Mouse (Mus musculus): ENCODE measurements around the gene Ptges3l. TPM values are rescaled to one million over a fixed set of nuclear protein-coding genes. Genes with fewer than 3 reads are reported as not detected.
"Not testable (repeated sequence)": the region's sequence is repeated elsewhere in the genome, so short reads cannot be mapped to it uniquely, and the experiment has no call there.

The Ptges3l gene
- polyA plus RNA-seq, 1 experiment from 2014 or later = 2.5 TPM

GRCm38 (mm10) chr11:101415306-101415705, 9.8 kb downstream of the Ptges3l start:
- Histone ChIP-seq H3K4me1 (peaks cover 8% of the 10 kb centered on the region), H3K36me3 (replicated peaks) (peaks cover 37% of the 10 kb centered on the region), H3K9ac (no peak overlapping the region), H3K9me3 (no peaks in the 10 kb centered on the region), H3K4me3 (replicated peaks) (no peak overlapping the region), H3K27me3 (no peaks in the 10 kb centered on the region), H3K27ac (no peak overlapping the region), H3K4me2 (no peak overlapping the region)
- WGBS = 90% methylated on average over 2 of the region's 2 CpGs
- ATAC-seq (ENCODE audit: low FRiP score) = no peak

GRCm38 (mm10) chr11:101395110-101395509, 30.0 kb downstream of the Ptges3l start:
- Histone ChIP-seq H3K4me1 (no peaks in the 10 kb centered on the region), H3K4me3 (replicated peaks) (no peak overlapping the region), H3K9me3 (no peaks in the 10 kb centered on the region), H3K36me3 (replicated peaks) (no peaks in the 10 kb centered on the region), H3K4me2 (no peak overlapping the region), H3K27ac (no peak overlapping the region), H3K9ac (no peak overlapping the region), H3K27me3 (peaks cover 2% of the 10 kb centered on the region; the same call in 1 of the 2 replicates)
- 7% methylated on average over 8 of the region's 8 CpGs for WGBS
- ATAC-seq (ENCODE audit: low FRiP score) = no peak

- WGBS = 5% methylated on average over 4 of the region's 4 CpGs
- Histone ChIP-seq H3K4me3 (replicated peaks) (no peak overlapping the region), H3K9ac (no peak overlapping the region)
Measured at GRCm38 (mm10) chr11:101381817-101382216, 43.3 kb downstream of the Ptges3l start.

GRCm38 (mm10) chr11:101378926-101379325, 46.2 kb downstream of the Ptges3l start:
- whole genome bisulfite sequencing = 80% methylated on average over 6 of the region's 6 CpGs
- H3K27me3 ChIP-seq = no peaks in the 10 kb centered on the region
- H3K4me2 ChIP-seq = no peak overlapping the region
- ATAC-seq (ENCODE audit: low FRiP score) = no peak
- H3K4me3 ChIP-seq (replicated peaks) = no peak overlapping the region
- H3K9ac ChIP-seq = no peak overlapping the region
- H3K27ac ChIP-seq = no peak overlapping the region
- H3K9me3 ChIP-seq = no peaks in the 10 kb centered on the region
- no peaks in the 10 kb centered on the region for H3K36me3 ChIP-seq (replicated peaks)
- H3K4me1 ChIP-seq = peaks cover 4% of the 10 kb centered on the region; the same call in 1 of the 2 replicates

More at GRCm38 (mm10) chr11:101381817-101382216, 43.3 kb downstream of the Ptges3l start:
- Histone ChIP-seq H3K4me2 (no peak overlapping the region), H3K36me3 (replicated peaks) (no peaks in the 10 kb centered on the region), H3K9me3 (no peaks in the 10 kb centered on the region), H3K27ac (no peak overlapping the region), H3K4me1 (peaks cover 4% of the 10 kb centered on the region; the same call in 1 of the 2 replicates), H3K27me3 (no peaks in the 10 kb centered on the region)
- ATAC-seq (ENCODE audit: low FRiP score) = no peak

GRCm38 (mm10) chr11:101378196-101378595, 46.9 kb downstream of the Ptges3l start:
- H3K4me2 ChIP-seq; H3K27me3 ChIP-seq; H3K9me3 ChIP-seq; H3K36me3 ChIP-seq (replicated peaks); H3K27ac ChIP-seq; H3K9ac ChIP-seq; H3K4me1 ChIP-seq; ATAC-seq (ENCODE audit: low FRiP score); H3K4me3 ChIP-seq (replicated peaks): not testable (repeated sequence)
- 91% methylated on average over 8 of the region's 8 CpGs for WGBS

- ATAC-seq (ENCODE audit: low FRiP score) = no peak
- Histone ChIP-seq H3K27ac (no peak overlapping the region), H3K36me3 (replicated peaks) (no peaks in the 10 kb centered on the region), H3K4me2 (no peak overlapping the region), H3K9ac (no peak overlapping the region), H3K4me1 (no peaks in the 10 kb centered on the region), H3K27me3 (no peaks in the 10 kb centered on the region), H3K9me3 (no peaks in the 10 kb centered on the region), H3K4me3 (replicated peaks) (no peak overlapping the region)
- 63% methylated on average over 7 of the region's 7 CpGs for WGBS
Measured at GRCm38 (mm10) chr11:101374421-101374938, 50.7 kb downstream of the Ptges3l start.

GRCm38 (mm10) chr11:101370141-101370540, 55.0 kb downstream of the Ptges3l start:
- no peaks in the 10 kb centered on the region for H3K4me1 ChIP-seq
- H3K4me2 ChIP-seq = no peak overlapping the region
- no peaks in the 10 kb centered on the region for H3K27me3 ChIP-seq
- no peak overlapping the region for H3K4me3 ChIP-seq (replicated peaks)
- H3K9ac ChIP-seq = no peak overlapping the region
- H3K9me3 ChIP-seq = no peaks in the 10 kb centered on the region
- H3K27ac ChIP-seq = no peak overlapping the region
- WGBS = 80% methylated on average over 5 of the region's 5 CpGs
- ATAC-seq (ENCODE audit: low FRiP score) = no peak
- H3K36me3 ChIP-seq (replicated peaks) = no peaks in the 10 kb centered on the region

Small RNAs within 50 kb of the gene (microRNA-seq; reads per million reads assigned to microRNA genes)
- gene Mir6929 = not detected

Other genes starting within 250 kb of the Ptges3l start
- 0.10 TPM in 1 of 2 replicates, not detected in the other for gene Ccr10, start 249.9 kb downstream of the Ptges3l start, polyA plus RNA-seq (2016; fragmentation: Nextera tagmentation; extraction: Ambion mirVana)
- gene Ezh1, start 198.9 kb downstream of the Ptges3l start, polyA plus RNA-seq (2016; fragmentation: Nextera tagmentation; extraction: Ambion mirVana) = 11.1 and 12.5 TPM in 2 replicates
- 43.7 and 49.6 TPM in 2 replicates for gene Ramp2, start 179.3 kb downstream of the Ptges3l start, polyA plus RNA-seq (2016; fragmentation: Nextera tagmentation; extraction: Ambion mirVana)
- 90.4 and 93.1 TPM in 2 replicates for gene Vps25, start 171.6 kb downstream of the Ptges3l start, polyA plus RNA-seq (2016; fragmentation: Nextera tagmentation; extraction: Ambion mirVana)
- gene Wnk4, start 164.8 kb downstream of the Ptges3l start, polyA plus RNA-seq (2016; fragmentation: Nextera tagmentation; extraction: Ambion mirVana) = 5.7 and 7.5 TPM in 2 replicates
- 1.6 TPM in 2 replicates for gene Cntd1, start 146.3 kb downstream of the Ptges3l start, polyA plus RNA-seq (2016; fragmentation: Nextera tagmentation; extraction: Ambion mirVana)
- gene Coa3, start 146.2 kb downstream of the Ptges3l start, polyA plus RNA-seq (2016; fragmentation: Nextera tagmentation; extraction: Ambion mirVana) = 178 and 183 TPM in 2 replicates
- 164 and 169 TPM in 2 replicates for gene Becn1, start 123.0 kb downstream of the Ptges3l start, polyA plus RNA-seq (2016; fragmentation: Nextera tagmentation; extraction: Ambion mirVana)
- gene Psme3, start 109.1 kb downstream of the Ptges3l start, polyA plus RNA-seq (2016; fragmentation: Nextera tagmentation; extraction: Ambion mirVana) = 182 and 189 TPM in 2 replicates
- gene Aoc2, start 100.3 kb downstream of the Ptges3l start, polyA plus RNA-seq (2016; fragmentation: Nextera tagmentation; extraction: Ambion mirVana) = 2.9 and 3.1 TPM in 2 replicates
- gene Aoc3, start 94.7 kb downstream of the Ptges3l start, polyA plus RNA-seq (2016; fragmentation: Nextera tagmentation; extraction: Ambion mirVana) = not detected in 2 replicates
- not detected in 2 replicates for gene G6pc, start 57.8 kb downstream of the Ptges3l start, polyA plus RNA-seq (2016; fragmentation: Nextera tagmentation; extraction: Ambion mirVana)
- 94.3 and 98.7 TPM in 2 replicates for gene Aarsd1, start 7.7 kb downstream of the Ptges3l start, polyA plus RNA-seq (2016; fragmentation: Nextera tagmentation; extraction: Ambion mirVana)
- 5.8 and 6.5 TPM in 2 replicates for gene Gm27029, start 537 bp downstream of the Ptges3l start, polyA plus RNA-seq (2016; fragmentation: Nextera tagmentation; extraction: Ambion mirVana)
- gene Rundc1, start 248 bp downstream of the Ptges3l start, polyA plus RNA-seq (2016; fragmentation: Nextera tagmentation; extraction: Ambion mirVana) = 27.3 and 27.8 TPM in 2 replicates
- 354 and 378 TPM in 2 replicates for gene Rpl27, start 17.0 kb upstream of the Ptges3l start, polyA plus RNA-seq (2016; fragmentation: Nextera tagmentation; extraction: Ambion mirVana)
- 2.2 TPM in 2 replicates for gene Ifi35, start 23.1 kb upstream of the Ptges3l start, polyA plus RNA-seq (2016; fragmentation: Nextera tagmentation; extraction: Ambion mirVana)
- gene Rnd2, start 39.7 kb upstream of the Ptges3l start, polyA plus RNA-seq (2016; fragmentation: Nextera tagmentation; extraction: Ambion mirVana) = 101 and 105 TPM in 2 replicates
- 62.9 and 65.4 TPM in 2 replicates for gene Vat1, start 40.9 kb upstream of the Ptges3l start, polyA plus RNA-seq (2016; fragmentation: Nextera tagmentation; extraction: Ambion mirVana)
- gene Brca1, start 126.6 kb upstream of the Ptges3l start, polyA plus RNA-seq (2016; fragmentation: Nextera tagmentation; extraction: Ambion mirVana) = 24.3 TPM in 2 replicates
- 118 and 134 TPM in 2 replicates for gene Nbr1, start 126.8 kb upstream of the Ptges3l start, polyA plus RNA-seq (2016; fragmentation: Nextera tagmentation; extraction: Ambion mirVana)
- 1.8 and 3.0 TPM in 2 replicates for gene Tmem106a, start 156.9 kb upstream of the Ptges3l start, polyA plus RNA-seq (2016; fragmentation: Nextera tagmentation; extraction: Ambion mirVana)
- not detected in 2 replicates for gene Gm11634, start 173.9 kb upstream of the Ptges3l start, polyA plus RNA-seq (2016; fragmentation: Nextera tagmentation; extraction: Ambion mirVana)
- gene Rdm1, start 201.9 kb upstream of the Ptges3l start, polyA plus RNA-seq (2016; fragmentation: Nextera tagmentation; extraction: Ambion mirVana) = 50.9 and 58.5 TPM in 2 replicates
- 16.2 and 24.1 TPM in 2 replicates for gene Arl4d, start 240.2 kb upstream of the Ptges3l start, polyA plus RNA-seq (2016; fragmentation: Nextera tagmentation; extraction: Ambion mirVana)

Data from forebrain, embryonic 12.5 days (tissue).